Mouse (Mus musculus) heart, embryonic 16.5 days (tissue): ENCODE data around the gene Olfr1057. TPM values are rescaled to one million over a fixed set of nuclear protein-coding genes. Genes with fewer than 3 reads are reported as not detected.
"Not testable (repeated sequence)": the region's sequence is repeated elsewhere in the genome, so short reads cannot be mapped to it uniquely, and the experiment has no call there.

Experiments
- ATAC-seq: fragments of 200-750 bp; cut with Nextera tagmentation; replicated peaks from 2 replicates; pipeline ENCODE4 v1.8.0; 2017; ENCODE audit warnings: moderate number of reproducible peaks; ENCODE audit not compliant: insufficient read depth, low FRiP score; ENCODE audit errors: extremely low read depth
- H3K27ac ChIP-seq: fragments of 300-500 bp; sonication (generic); 2 replicates; pipeline ENCODE4 v1.5.1; 2014; ENCODE audit warnings: mild to moderate bottlenecking, low read length, control low read depth, moderate library complexity
- H3K27me3 ChIP-seq: fragments of 300-500 bp; sonication (generic); 2 replicates; pipeline ENCODE4 v1.6.1; 2014; ENCODE audit warnings: low read length, mixed read lengths; ENCODE audit not compliant: control insufficient read depth, insufficient read depth
- H3K36me3 ChIP-seq: fragments of 300-500 bp; sonication (generic); 2 replicates; pipeline ENCODE4 v1.6.1; 2014; ENCODE audit not compliant: control insufficient read depth, insufficient read depth
- H3K4me1 ChIP-seq: fragments of 300-500 bp; sonication (generic); 2 replicates; pipeline ENCODE4 v1.6.1; 2014; ENCODE audit warnings: low read length, mixed read lengths; ENCODE audit not compliant: control insufficient read depth, insufficient read depth
- H3K4me2 ChIP-seq: fragments of 300-500 bp; sonication (generic); 2 replicates; pipeline ENCODE4 v1.6.1; 2014; ENCODE audit warnings: low read depth, mild to moderate bottlenecking, control low read depth, low read length
- H3K4me3 ChIP-seq: fragments of 300-500 bp; sonication (generic); 2 replicates; pipeline ENCODE4 v1.5.1; 2014; ENCODE audit warnings: mild to moderate bottlenecking, control low read depth, low read length
- H3K9ac ChIP-seq: fragments of 300-500 bp; sonication (generic); 2 replicates; pipeline ENCODE4 v1.6.1; 2014; ENCODE audit warnings: low read length, control low read depth
- H3K9me3 ChIP-seq: fragments of 300-500 bp; sonication (generic); replicated peaks from 2 replicates; pipeline ENCODE4 v1.6.1; 2016; ENCODE audit warnings: low read length; ENCODE audit not compliant: control insufficient read depth
- WGBS: fragments of 180-500 bp; shearing (Covaris S2); extraction: QIAGEN DNeasy Blood & Tissue Kit; methylation state at CpG from one replicate; pipeline ENCODE4 v1.1.7; 2014; 5-methylcytosine and 5-hydroxymethylcytosine counted together
- polyA plus RNA-seq: library from polyadenylated mRNA; unstranded; fragments of >200 nt; fragmentation: Nextera tagmentation; extraction: Ambion mirVana; gene quantifications from 2 replicates; pipeline ENCODE4 v1.2.1, GENCODE M21; 2015

The Olfr1057 gene
- not detected in 2 replicates for polyA plus RNA-seq

DNA sequence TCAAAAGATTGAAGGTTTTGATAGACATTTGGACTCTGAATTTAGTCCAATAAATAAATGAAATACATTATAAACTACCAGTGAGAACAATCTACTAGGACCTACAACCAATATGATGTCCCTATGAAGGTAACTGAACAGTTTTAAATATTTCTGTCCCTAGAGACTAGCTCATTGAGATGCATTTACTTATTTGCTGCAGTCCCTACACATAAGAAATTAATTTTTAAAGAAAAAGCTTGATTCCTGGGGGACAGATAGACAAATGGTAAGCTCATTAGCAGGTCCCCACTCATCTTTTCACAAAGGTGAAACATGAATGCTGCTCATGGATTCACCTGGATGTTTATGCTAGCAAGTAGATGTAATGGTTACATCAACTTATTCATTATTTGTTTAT, at the start of gene Olfr1057:
Gene Olfr1057 (minus strand): TSS at position 101 of the 400 bp plus-strand sequence.
- H3K9me3 ChIP-seq: no peaks in the 10 kb centered on the region
- H3K9ac ChIP-seq: no peak within 1 kb of the TSS
- no peaks in the 10 kb centered on the region for H3K4me1 ChIP-seq
- H3K36me3 ChIP-seq: no peaks in the 10 kb centered on the region
- no peak within 1 kb of the TSS for H3K4me3 ChIP-seq
- H3K27me3 ChIP-seq: no peaks in the 10 kb centered on the region
- H3K27ac ChIP-seq: no peak within 1 kb of the TSS
- no peak within 1 kb of the TSS for H3K4me2 ChIP-seq
- ATAC-seq: no peak

DNA sequence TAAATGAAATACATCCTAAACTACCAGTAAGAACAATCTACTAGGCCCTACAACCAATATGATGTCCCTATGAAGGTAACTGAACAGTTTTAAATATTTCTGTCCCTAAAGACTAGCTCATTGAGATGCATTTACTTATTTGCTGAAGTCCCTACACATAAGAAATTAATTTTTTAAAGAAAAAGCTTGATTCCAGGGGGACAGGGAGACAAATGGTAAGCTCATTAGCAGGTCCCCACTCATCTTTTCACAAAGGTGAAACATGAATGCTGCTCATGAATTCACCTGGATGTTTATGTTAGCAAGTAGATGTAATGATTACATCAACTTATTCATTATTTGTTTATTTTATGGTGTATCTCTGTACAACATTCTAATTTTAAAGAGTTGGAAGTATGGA, 48.5 kb upstream of the Olfr1057 start, which contains the start of gene Olfr1062:
Gene Olfr1062 (minus strand): TSS at position 101 of the 400 bp plus-strand sequence.
- not testable (repeated sequence) for H3K36me3 ChIP-seq, H3K27me3 ChIP-seq, H3K4me3 ChIP-seq, H3K9ac ChIP-seq, ATAC-seq, H3K27ac ChIP-seq, H3K4me2 ChIP-seq, H3K4me1 ChIP-seq, H3K9me3 ChIP-seq

DNA sequence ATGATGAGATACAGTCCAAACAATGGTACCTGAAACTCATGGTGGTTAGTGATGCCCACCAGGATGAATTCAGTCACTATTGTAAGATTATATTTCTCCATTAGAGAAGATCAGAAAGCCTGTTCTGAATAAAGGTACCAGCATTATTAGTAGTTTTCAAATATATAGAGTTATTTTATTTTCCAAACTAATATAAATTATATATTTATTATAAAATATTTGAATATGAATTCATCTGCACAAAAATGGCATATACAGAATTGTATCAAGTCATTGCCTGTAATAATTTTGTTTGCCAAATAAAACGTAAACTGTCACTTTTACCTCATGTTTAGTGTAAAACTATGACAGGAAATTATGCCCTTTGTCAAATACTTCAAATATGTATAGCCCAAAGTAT, 35.8 kb upstream of the Olfr1057 start, which contains the start of gene Olfr1061:
Gene Olfr1061 (minus strand): TSS at position 101 of the 400 bp plus-strand sequence.
- Histone ChIP-seq H3K9me3 (no peaks in the 10 kb centered on the region), H3K4me3 (no peak within 1 kb of the TSS), H3K4me1 (no peaks in the 10 kb centered on the region), H3K9ac (no peak within 1 kb of the TSS), H3K4me2 (no peak within 1 kb of the TSS), H3K27me3 (no peaks in the 10 kb centered on the region), H3K27ac (no peak within 1 kb of the TSS), H3K36me3 (no peaks in the 10 kb centered on the region)
- 72% methylated on average over 1 of the region's 1 CpGs for WGBS
- ATAC-seq: no peak

DNA sequence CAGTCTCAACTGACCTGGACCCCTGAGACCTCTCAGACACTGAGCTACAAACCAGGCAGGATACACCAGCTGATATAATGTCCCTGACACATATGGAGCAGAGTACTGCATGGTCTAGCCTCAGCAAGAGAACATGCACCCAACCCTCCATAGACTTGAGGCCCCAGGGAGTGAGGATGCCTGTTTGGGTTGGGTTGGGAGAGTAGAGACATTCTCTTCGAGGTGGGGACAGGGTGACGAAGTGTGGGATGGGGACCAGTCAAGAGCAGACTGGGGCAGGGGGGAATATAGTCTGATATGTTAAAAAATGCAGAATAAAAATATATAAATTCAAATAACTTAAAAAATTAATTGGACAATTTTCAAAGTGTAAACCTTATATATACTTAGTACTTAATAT, 16.9 kb upstream of the Olfr1057 start:
- Histone ChIP-seq H3K9ac (no peak overlapping the region), H3K9me3 (no peaks in the 10 kb centered on the region), H3K4me3 (no peak overlapping the region), H3K36me3 (no peaks in the 10 kb centered on the region), H3K4me2 (no peak overlapping the region), H3K27ac (no peak overlapping the region), H3K4me1 (no peaks in the 10 kb centered on the region), H3K27me3 (no peaks in the 10 kb centered on the region)
- 81% methylated on average over 2 of the region's 2 CpGs for WGBS
- ATAC-seq: no peak

DNA sequence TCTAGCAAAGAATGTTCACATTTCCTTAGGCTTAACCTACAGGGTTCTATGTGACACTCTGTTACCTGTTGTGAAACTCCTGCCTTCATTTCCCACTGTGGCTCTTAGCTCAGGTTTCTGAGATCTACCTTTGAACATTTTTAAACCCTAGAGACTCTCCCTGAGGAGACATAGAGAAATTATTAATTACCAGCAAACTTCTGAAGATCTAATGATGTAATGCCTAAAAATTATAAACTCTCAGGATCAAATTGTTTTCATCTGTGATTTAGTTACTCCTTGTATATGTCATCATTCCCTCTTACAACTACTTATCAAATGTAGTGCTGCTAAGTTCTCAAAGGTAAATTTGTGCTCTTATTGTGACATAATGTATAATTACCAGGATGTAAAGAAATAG, 10.3 kb upstream of the Olfr1057 start, which contains the start of gene Olfr1058:
Gene Olfr1058 (minus strand): TSS at position 101 of the 400 bp plus-strand sequence.
- H3K9ac ChIP-seq, ATAC-seq, H3K27me3 ChIP-seq: not testable (repeated sequence)

DNA sequence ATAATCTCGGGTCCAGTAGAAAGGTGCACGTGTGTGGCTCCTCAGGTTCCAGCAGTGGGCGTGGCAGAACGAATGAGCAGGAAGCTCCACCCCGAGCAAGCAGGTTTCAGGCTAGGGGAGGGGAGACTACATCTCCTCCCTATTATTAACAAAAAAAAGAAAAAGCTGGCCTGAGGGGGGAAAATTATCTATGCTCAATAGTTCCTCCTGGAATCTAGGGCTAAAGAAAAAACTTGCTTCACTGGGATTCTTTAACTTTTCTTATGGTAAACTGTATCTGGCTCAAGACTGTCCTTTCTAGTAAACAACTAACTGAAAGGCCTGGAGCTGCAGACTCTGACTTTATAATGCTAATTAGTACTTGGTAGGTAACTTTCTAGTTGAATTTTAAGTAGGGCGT, 11.9 kb downstream of the Olfr1057 start:
- not testable (repeated sequence) for H3K4me1 ChIP-seq, H3K4me3 ChIP-seq, H3K9ac ChIP-seq, H3K27me3 ChIP-seq, ATAC-seq, H3K9me3 ChIP-seq, H3K36me3 ChIP-seq, H3K27ac ChIP-seq, H3K4me2 ChIP-seq
- WGBS: no CpG with 5 or more reads among the region's 6 CpGs

More for the DNA sequence above, 10.3 kb upstream of the Olfr1057 start, which contains the start of gene Olfr1058:
- not testable (repeated sequence) for H3K4me1 ChIP-seq, H3K9me3 ChIP-seq, H3K4me3 ChIP-seq, H3K36me3 ChIP-seq, H3K4me2 ChIP-seq, H3K27ac ChIP-seq

DNA sequence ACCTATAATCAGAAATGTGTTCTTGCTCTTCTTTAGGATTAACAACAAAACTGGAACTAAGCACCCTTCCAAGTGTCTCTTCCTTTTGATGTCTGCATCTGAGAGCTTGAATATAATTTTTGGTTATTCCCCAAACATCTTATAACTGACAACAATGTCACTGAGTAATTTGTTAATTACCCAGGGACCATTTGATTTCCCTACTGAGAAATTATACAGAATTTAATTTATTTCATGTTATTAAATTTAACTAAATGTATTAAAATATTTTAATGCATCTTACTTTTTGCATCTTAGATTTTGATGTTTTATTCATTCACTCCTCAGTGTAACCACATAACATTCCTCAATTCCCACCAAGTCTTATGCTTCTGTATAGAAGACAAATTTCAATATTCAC, 15.8 kb downstream of the Olfr1057 start, which contains the start of gene Olfr1056:
Gene Olfr1056 (minus strand): TSS at position 101 of the 400 bp plus-strand sequence.
- Histone ChIP-seq H3K9ac (no peak within 1 kb of the TSS), H3K27me3 (no peaks in the 10 kb centered on the region), H3K9me3 (no peaks in the 10 kb centered on the region), H3K4me2 (no peak within 1 kb of the TSS), H3K4me1 (no peaks in the 10 kb centered on the region), H3K36me3 (no peaks in the 10 kb centered on the region), H3K4me3 (no peak within 1 kb of the TSS), H3K27ac (no peak within 1 kb of the TSS)
- ATAC-seq: no peak

DNA sequence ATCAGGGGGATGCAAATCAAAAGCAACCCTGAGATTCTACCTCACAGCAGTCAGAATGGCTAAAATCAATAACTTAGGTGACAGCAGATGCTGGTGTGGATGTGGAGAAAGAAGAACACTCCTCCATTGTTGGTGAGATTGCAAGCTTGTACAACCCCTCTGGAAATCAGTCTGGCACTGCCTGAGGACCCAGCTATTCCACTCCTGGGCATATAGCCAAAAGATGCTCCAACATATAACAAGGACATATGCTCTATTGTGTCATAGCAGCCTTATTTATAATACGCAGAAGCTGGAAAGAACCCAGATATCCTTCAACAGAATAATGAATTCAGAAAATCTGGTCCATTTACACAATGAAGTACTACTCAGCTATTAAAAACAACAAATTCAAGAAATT, 26.4 kb downstream of the Olfr1057 start:
- not testable (repeated sequence) for H3K4me3 ChIP-seq, H3K4me1 ChIP-seq, H3K27me3 ChIP-seq, H3K27ac ChIP-seq, H3K36me3 ChIP-seq, H3K9ac ChIP-seq, ATAC-seq, H3K9me3 ChIP-seq, H3K4me2 ChIP-seq
- 82% methylated on average over 1 of the region's 1 CpGs for WGBS

DNA sequence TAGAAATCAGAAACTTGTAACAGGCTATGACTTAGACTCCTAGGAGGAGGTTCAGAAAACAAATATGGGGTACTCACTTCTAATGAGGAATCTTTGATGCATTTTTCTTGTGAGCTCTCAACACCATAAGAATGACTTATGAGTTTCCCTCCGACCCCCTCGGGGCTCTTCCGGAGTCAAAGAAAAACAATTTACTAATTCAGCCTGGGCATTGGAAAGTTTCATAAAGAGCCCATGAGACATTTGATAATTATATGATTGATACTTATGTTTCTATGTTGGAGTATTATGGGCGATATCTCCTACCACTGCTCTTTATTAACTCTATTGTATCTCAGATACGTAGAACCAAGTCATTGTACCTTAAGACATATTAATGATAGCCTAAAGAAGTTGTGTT, 28.0 kb downstream of the Olfr1057 start, which contains the start of gene Olfr1055:
Gene Olfr1055 (minus strand): TSS at position 101 of the 400 bp plus-strand sequence.
- Histone ChIP-seq H3K4me2 (no peak within 1 kb of the TSS), H3K4me3 (no peak within 1 kb of the TSS), H3K27ac (no peak within 1 kb of the TSS), H3K27me3 (no peaks in the 10 kb centered on the region), H3K9ac (no peak within 1 kb of the TSS), H3K9me3 (no peaks in the 10 kb centered on the region), H3K4me1 (no peaks in the 10 kb centered on the region), H3K36me3 (no peaks in the 10 kb centered on the region)
- ATAC-seq: no peak
- WGBS: 86% methylated on average over 5 of the region's 5 CpGs
